ENCODE assay signal across 14 mouse cellular contexts in genomic region chr1:125473866-125474265, GRCm38 (mm10).
"Had no signal": no experiment of that assay in that cellular context is flagged by ENCODE, and none has a peak within 500 bp of the region (broad histone marks: within the 10 kb centered on the region; RNA-seq: fewer than 3 reads in every experiment).

No protein-coding gene starts in this region.

- H3K4me1 ChIP-seq: limb, embryonic 13.5 days; midbrain, embryonic 15.5 days; neural tube, embryonic 13.5 days had no signal

- H3K27ac ChIP-seq: layer of hippocampus, adult 2 months; limb, embryonic 13.5 days; liver, embryonic 14.5 days; midbrain, embryonic 15.5 days; neural tube, embryonic 13.5 days; stomach, postnatal 0 days had no signal

- H3K4me3 ChIP-seq: layer of hippocampus, adult 2 months; limb, embryonic 13.5 days; megakaryocyte, embryonic 14.5 days; midbrain, embryonic 15.5 days; neural tube, embryonic 13.5 days had no signal

- ATAC-seq: midbrain, embryonic 15.5 days had no signal

- DNase-seq: kidney, adult 11 months; kidney, postnatal 10 days; kidney, postnatal 4 days; left cerebral cortex, postnatal 4 days; lung, adult 18-20 months; right cerebral cortex, postnatal 25 days; thymus, postnatal 14 days had no signal
